Mouse (Mus musculus): Measurements from ENCODE around the gene Chd2. TPM values are rescaled to one million over a fixed set of nuclear protein-coding genes. Genes with fewer than 3 reads are reported as not detected.
"Not testable (repeated sequence)": the region's sequence is repeated elsewhere in the genome, so short reads cannot be mapped to it uniquely, and the experiment has no call there.

The Chd2 gene
- total RNA-seq, 1 experiment from 2014 or later: 492 TPM

GRCm38 (mm10) chr7:73530164-73530563 lies 11.5 kb downstream of the Chd2 start:
- ATAC-seq (ENCODE audit: extremely low read depth, insufficient number of reproducible peaks, low FRiP score, poor library complexity, severe bottlenecking): no peak

- ATAC-seq (ENCODE audit: extremely low read depth, insufficient number of reproducible peaks, low FRiP score, poor library complexity, severe bottlenecking): no peak
These were observed 12.4 kb downstream of the Chd2 start for GRCm38 (mm10) chr7:73529261-73529660.

GRCm38 (mm10) chr7:73528377-73528894 lies 13.2 kb downstream of the Chd2 start:
- not testable (repeated sequence) for ATAC-seq (ENCODE audit: extremely low read depth, insufficient number of reproducible peaks, low FRiP score, poor library complexity, severe bottlenecking)

GRCm38 (mm10) chr7:73527225-73527624 lies 14.4 kb downstream of the Chd2 start:
- ATAC-seq (ENCODE audit: extremely low read depth, insufficient number of reproducible peaks, low FRiP score, poor library complexity, severe bottlenecking): no peak

GRCm38 (mm10) chr7:73524454-73524952 lies 17.1 kb downstream of the Chd2 start:
- peak; percentile 86 for ATAC-seq (ENCODE audit: extremely low read depth, insufficient number of reproducible peaks, low FRiP score, poor library complexity, severe bottlenecking)

GRCm38 (mm10) chr7:73523608-73524259 lies 17.9 kb downstream of the Chd2 start:
- no peak for ATAC-seq (ENCODE audit: extremely low read depth, insufficient number of reproducible peaks, low FRiP score, poor library complexity, severe bottlenecking)

GRCm38 (mm10) chr7:73523183-73523582 lies 18.4 kb downstream of the Chd2 start:
- ATAC-seq (ENCODE audit: extremely low read depth, insufficient number of reproducible peaks, low FRiP score, poor library complexity, severe bottlenecking): no peak

GRCm38 (mm10) chr7:73521277-73522193 lies 20.1 kb downstream of the Chd2 start:
- no peak for ATAC-seq (ENCODE audit: extremely low read depth, insufficient number of reproducible peaks, low FRiP score, poor library complexity, severe bottlenecking)

- ATAC-seq (ENCODE audit: extremely low read depth, insufficient number of reproducible peaks, low FRiP score, poor library complexity, severe bottlenecking): no peak
These were observed 21.4 kb downstream of the Chd2 start for GRCm38 (mm10) chr7:73520231-73520630.

GRCm38 (mm10) chr7:73519060-73519796 lies 22.4 kb downstream of the Chd2 start:
- no peak for ATAC-seq (ENCODE audit: extremely low read depth, insufficient number of reproducible peaks, low FRiP score, poor library complexity, severe bottlenecking)

GRCm38 (mm10) chr7:73518373-73518980 lies 23.2 kb downstream of the Chd2 start:
- not testable (repeated sequence) for ATAC-seq (ENCODE audit: extremely low read depth, insufficient number of reproducible peaks, low FRiP score, poor library complexity, severe bottlenecking)

GRCm38 (mm10) chr7:73517432-73518054 lies 24.1 kb downstream of the Chd2 start:
- ATAC-seq (ENCODE audit: extremely low read depth, insufficient number of reproducible peaks, low FRiP score, poor library complexity, severe bottlenecking): no peak

- ATAC-seq (ENCODE audit: extremely low read depth, insufficient number of reproducible peaks, low FRiP score, poor library complexity, severe bottlenecking): no peak
These were observed 24.8 kb downstream of the Chd2 start for GRCm38 (mm10) chr7:73516820-73517219.

- no peak for ATAC-seq (ENCODE audit: extremely low read depth, insufficient number of reproducible peaks, low FRiP score, poor library complexity, severe bottlenecking)
These were observed 27.1 kb downstream of the Chd2 start for GRCm38 (mm10) chr7:73514560-73514959.

GRCm38 (mm10) chr7:73512422-73512821 lies 29.2 kb downstream of the Chd2 start:
- ATAC-seq (ENCODE audit: extremely low read depth, insufficient number of reproducible peaks, low FRiP score, poor library complexity, severe bottlenecking): no peak

GRCm38 (mm10) chr7:73508688-73509087 lies 32.9 kb downstream of the Chd2 start:
- ATAC-seq (ENCODE audit: extremely low read depth, insufficient number of reproducible peaks, low FRiP score, poor library complexity, severe bottlenecking): no peak

- ATAC-seq (ENCODE audit: extremely low read depth, insufficient number of reproducible peaks, low FRiP score, poor library complexity, severe bottlenecking): no peak
These were observed 34.1 kb downstream of the Chd2 start for GRCm38 (mm10) chr7:73507491-73507890.

GRCm38 (mm10) chr7:73506852-73507251 lies 34.8 kb downstream of the Chd2 start:
- ATAC-seq (ENCODE audit: extremely low read depth, insufficient number of reproducible peaks, low FRiP score, poor library complexity, severe bottlenecking): no peak
